Mouse (Mus musculus) liver, embryonic 11.5 days (tissue): ENCODE data around the gene Olfr521. TPM values are rescaled to one million over a fixed set of nuclear protein-coding genes. Genes with fewer than 3 reads are reported as not detected.
"Not testable (repeated sequence)": the region's sequence is repeated elsewhere in the genome, so short reads cannot be mapped to it uniquely, and the experiment has no call there.

ENCODE experiments used
- ATAC-seq: fragments of 200-750 bp; cut with Nextera tagmentation; replicated peaks from 2 replicates; pipeline ENCODE4 v1.8.0; 2017; ENCODE audit warnings: moderate number of reproducible peaks, mild to moderate bottlenecking, moderate TSS enrichment, moderate library complexity; ENCODE audit not compliant: low FRiP score
- DNase-seq: peaks from one replicate; pipeline ENCODE4 v3.0.0-alpha.2; 2017; ENCODE audit warnings: low spot score
- H3K27ac ChIP-seq: fragments of 300-500 bp; sonication (generic); 2 replicates; pipeline ENCODE4 v1.5.1; 2014; ENCODE audit warnings: mild to moderate bottlenecking, low read depth, low read length, control low read depth
- H3K27me3 ChIP-seq: fragments of 300-500 bp; sonication (generic); replicated peaks from 2 replicates; pipeline ENCODE4 v1.6.1; 2014; ENCODE audit warnings: low read length, mixed read lengths; ENCODE audit not compliant: control insufficient read depth, insufficient read depth
- H3K36me3 ChIP-seq: fragments of 300-500 bp; sonication (generic); 2 replicates; pipeline ENCODE4 v1.6.1; 2014; ENCODE audit warnings: mild to moderate bottlenecking, low read length, moderate library complexity, mixed read lengths; ENCODE audit not compliant: control insufficient read depth, insufficient read depth
- H3K4me1 ChIP-seq: fragments of 300-500 bp; sonication (generic); replicated peaks from 2 replicates; pipeline ENCODE4 v1.6.1; 2014; ENCODE audit warnings: low read length, mixed read lengths; ENCODE audit not compliant: control insufficient read depth, insufficient read depth
- H3K4me2 ChIP-seq: fragments of 300-500 bp; sonication (generic); 2 replicates; pipeline ENCODE4 v1.6.1; 2014; ENCODE audit warnings: mild to moderate bottlenecking, control low read depth, moderate library complexity
- H3K4me3 ChIP-seq: fragments of 300-500 bp; sonication (generic); 2 replicates; pipeline ENCODE4 v1.5.1; 2014; ENCODE audit warnings: low read depth, low read length, control low read depth
- H3K9ac ChIP-seq: fragments of 300-500 bp; sonication (generic); 2 replicates; pipeline ENCODE4 v1.6.1; 2014; ENCODE audit warnings: low read depth, low read length, control low read depth
- H3K9me3 ChIP-seq: fragments of 300-500 bp; sonication (generic); 2 replicates; pipeline ENCODE4 v1.6.1; 2016; ENCODE audit warnings: low read length, inconsistent platforms, mixed read lengths; ENCODE audit not compliant: control insufficient read depth
- WGBS: fragments of 180-500 bp; shearing (Covaris S2); extraction: QIAGEN DNeasy Blood & Tissue Kit; methylation state at CpG from one replicate; pipeline ENCODE4 v1.1.7; 2014; 5-methylcytosine and 5-hydroxymethylcytosine counted together
- polyA plus RNA-seq: library from polyadenylated mRNA; unstranded; fragments of >200 nt; fragmentation: Nextera tagmentation; extraction: Ambion mirVana; gene quantifications from 2 replicates; pipeline ENCODE4 v1.2.1, GENCODE M21; 2014

Olfr521 gene
- polyA plus RNA-seq, 1 experiment from 2014 or later = not detected

GRCm38 (mm10) chr7:99797911-99798647, 34.8 kb downstream of the Olfr521 start:
- WGBS = 35% methylated on average over 6 of the region's 6 CpGs
- DNase-seq = no peak

GRCm38 (mm10) chr7:99799118-99799517, 35.8 kb downstream of the Olfr521 start:
- Histone ChIP-seq H3K4me3 (no peak overlapping the region), H3K9ac (no peak overlapping the region), H3K4me2 (no peak overlapping the region), H3K27me3 (peaks cover 11% of the 10 kb centered on the region), H3K27ac (no peak overlapping the region), H3K9me3 (0 out of 2 replicates have a peak, but pooled peaks cover 3% of the 10 kb centered on the region), H3K36me3 (no peaks in the 10 kb centered on the region), H3K4me1 (peaks cover 6% of the 10 kb centered on the region)
- WGBS = 58% methylated on average over 7 of the region's 7 CpGs
- DNase-seq = no peak
- ATAC-seq = no peak

More at GRCm38 (mm10) chr7:99797911-99798647, 34.8 kb downstream of the Olfr521 start:
- Histone ChIP-seq H3K4me1 (peaks cover 4% of the 10 kb centered on the region), H3K9ac (no peak overlapping the region), H3K4me3 (no peak overlapping the region), H3K4me2 (no peak overlapping the region), H3K27me3 (peaks cover 11% of the 10 kb centered on the region), H3K27ac (no peak overlapping the region), H3K9me3 (0 out of 2 replicates have a peak, but pooled peaks cover 3% of the 10 kb centered on the region), H3K36me3 (no peaks in the 10 kb centered on the region)
- no peak for ATAC-seq

- H3K4me1 ChIP-seq = 0 out of 2 replicates have a peak, but pooled peaks cover 2% of the 10 kb centered on the region
- WGBS = 39% methylated on average over 8 of the region's 8 CpGs
- peak; percentile 79 for ATAC-seq
Observed at GRCm38 (mm10) chr7:99803535-99803934, 40.2 kb downstream of the Olfr521 start.

GRCm38 (mm10) chr7:99804033-99804432, 40.7 kb downstream of the Olfr521 start:
- H3K4me3 ChIP-seq, DNase-seq, H3K27me3 ChIP-seq, H3K4me2 ChIP-seq, H3K9me3 ChIP-seq, H3K9ac ChIP-seq, H3K4me1 ChIP-seq, H3K36me3 ChIP-seq: not testable (repeated sequence)
- H3K27ac ChIP-seq = peak overlapping the region; percentile 61; the same call in 1 of the 2 replicates
- peak; percentile 63; the same call in 1 of the 2 replicates for ATAC-seq
- 82% methylated on average over 3 of the region's 3 CpGs for WGBS

More at GRCm38 (mm10) chr7:99803535-99803934, 40.2 kb downstream of the Olfr521 start:
- no peak overlapping the region for H3K4me2 ChIP-seq
- DNase-seq = no peak
- no peak overlapping the region for H3K4me3 ChIP-seq
- H3K36me3 ChIP-seq = no peaks in the 10 kb centered on the region
- H3K27me3 ChIP-seq = peaks cover 3% of the 10 kb centered on the region; the same call in 1 of the 2 replicates
- 0 out of 2 replicates have a peak, but pooled peaks cover 3% of the 10 kb centered on the region for H3K9me3 ChIP-seq
- no peak overlapping the region for H3K9ac ChIP-seq
- peak overlapping the region; percentile 61; the same call in 1 of the 2 replicates for H3K27ac ChIP-seq

GRCm38 (mm10) chr7:99805340-99805739, 42.0 kb downstream of the Olfr521 start:
- WGBS = 73% methylated on average over 1 of the region's 1 CpGs
- Histone ChIP-seq H3K27me3 (no peaks in the 10 kb centered on the region), H3K4me2 (no peak overlapping the region), H3K4me1 (0 out of 2 replicates have a peak, but pooled peaks cover 2% of the 10 kb centered on the region), H3K9me3 (0 out of 2 replicates have a peak, but pooled peaks cover 3% of the 10 kb centered on the region), H3K4me3 (no peak overlapping the region), H3K36me3 (no peaks in the 10 kb centered on the region), H3K27ac (no peak overlapping the region), H3K9ac (no peak overlapping the region)
- ATAC-seq (no peak), DNase-seq (no peak)

- not testable (repeated sequence) for H3K4me3 ChIP-seq, H3K27ac ChIP-seq, H3K9me3 ChIP-seq, H3K36me3 ChIP-seq, H3K4me1 ChIP-seq, ATAC-seq, DNase-seq, H3K27me3 ChIP-seq, H3K9ac ChIP-seq, H3K4me2 ChIP-seq
- 66% methylated on average over 7 of the region's 7 CpGs for WGBS
Observed at GRCm38 (mm10) chr7:99807043-99807442, 43.7 kb downstream of the Olfr521 start.

- Histone ChIP-seq H3K9me3 (no peaks in the 10 kb centered on the region), H3K36me3 (peaks cover 7% of the 10 kb centered on the region; the same call in 1 of the 2 replicates), H3K4me2 (no peak overlapping the region), H3K27ac (no peak overlapping the region), H3K4me3 (no peak overlapping the region), H3K4me1 (no peaks in the 10 kb centered on the region), H3K9ac (no peak overlapping the region), H3K27me3 (no peaks in the 10 kb centered on the region)
- 80% methylated on average over 2 of the region's 2 CpGs for WGBS
- DNase-seq (no peak), ATAC-seq (no peak)
Observed at GRCm38 (mm10) chr7:99810814-99811213, 47.5 kb downstream of the Olfr521 start.

- H3K36me3 ChIP-seq = peaks cover 7% of the 10 kb centered on the region; the same call in 1 of the 2 replicates
- ATAC-seq (no peak), DNase-seq (no peak)
- no peaks in the 10 kb centered on the region for H3K27me3 ChIP-seq
- no peak overlapping the region for H3K9ac ChIP-seq
- H3K4me1 ChIP-seq = no peaks in the 10 kb centered on the region
- H3K27ac ChIP-seq = no peak overlapping the region
- WGBS = 83% methylated on average over 4 of the region's 4 CpGs
- no peak overlapping the region for H3K4me2 ChIP-seq
- no peak overlapping the region for H3K4me3 ChIP-seq
- no peaks in the 10 kb centered on the region for H3K9me3 ChIP-seq
Observed at GRCm38 (mm10) chr7:99811661-99812060, 48.4 kb downstream of the Olfr521 start.
